Mouse (Mus musculus): ENCODE data around the gene D630003M21Rik.

D630003M21Rik gene

DNA sequence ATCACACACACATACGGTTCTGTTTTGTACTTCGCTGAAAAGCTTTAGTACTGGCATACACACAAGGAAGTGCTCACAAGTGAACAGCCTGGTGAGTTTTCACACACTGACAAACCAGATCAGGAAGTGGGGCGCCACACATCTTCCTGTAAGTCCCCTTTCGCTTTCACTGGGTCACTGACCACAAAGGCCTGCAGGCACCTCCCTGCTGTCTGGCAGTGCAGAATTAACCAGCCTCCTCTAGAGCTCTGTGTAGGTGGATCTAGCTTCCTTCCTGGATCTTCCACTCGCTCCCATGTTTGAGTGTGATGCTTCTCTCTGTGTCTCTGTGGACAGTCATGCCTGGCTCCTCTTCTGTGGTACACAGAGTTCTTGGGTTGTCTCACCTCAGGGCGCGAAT is 62.4 kb downstream of the D630003M21Rik start:
- DNase-seq (ENCODE audit: low read depth, low spot score), result no peak

GRCm38 (mm10) chr2:158165776-158166175 is 63.2 kb downstream of the D630003M21Rik start:
- DNase-seq (ENCODE audit: low read depth, low spot score), result no peak

- no peak for DNase-seq (ENCODE audit: low read depth, low spot score)
Observed at GRCm38 (mm10) chr2:158163034-158163433, 66.0 kb downstream of the D630003M21Rik start.

DNA sequence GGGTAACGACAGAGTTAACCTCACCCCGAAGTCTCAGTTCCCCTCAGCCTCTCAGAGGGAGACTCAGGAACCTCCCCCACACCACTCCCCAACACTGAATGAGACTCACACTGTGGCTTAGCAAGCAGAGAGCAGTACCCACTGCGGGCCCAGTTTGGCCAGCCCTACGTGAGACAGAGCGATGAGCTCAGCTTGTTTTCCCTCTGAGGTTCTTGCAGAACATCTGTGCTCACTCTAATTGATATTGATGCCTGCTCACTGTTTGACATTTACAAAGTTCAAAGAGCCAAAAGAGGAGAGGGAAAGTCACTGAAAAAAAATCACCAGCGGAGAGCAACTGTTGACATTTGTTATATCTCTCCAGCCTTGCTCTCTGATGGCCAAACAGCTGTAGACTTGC is 67.3 kb downstream of the D630003M21Rik start:
- no peak for DNase-seq (ENCODE audit: low read depth, low spot score)

GRCm38 (mm10) chr2:158159376-158160235 is 69.4 kb downstream of the D630003M21Rik start:
- no peak for DNase-seq (ENCODE audit: low read depth, low spot score)

DNA sequence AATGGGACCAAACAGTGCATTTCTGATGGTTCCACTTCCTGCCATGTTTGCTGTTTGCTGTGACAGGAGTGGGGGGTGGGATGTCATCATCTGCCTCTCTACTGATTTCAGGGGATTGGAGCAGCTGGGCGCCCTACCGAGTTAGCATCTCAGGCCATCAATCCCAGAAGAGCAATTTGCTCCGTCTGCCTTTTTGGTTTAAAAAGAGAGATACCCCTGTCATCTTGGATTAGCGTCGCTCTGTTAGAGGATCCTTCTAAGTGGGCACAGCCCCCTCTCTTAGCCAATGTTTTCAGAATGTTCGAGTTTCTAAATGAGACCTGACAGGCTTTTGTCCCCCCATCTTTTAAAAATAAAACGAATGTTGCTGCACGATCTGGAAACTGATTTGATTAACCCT is 71.4 kb downstream of the D630003M21Rik start:
- DNase-seq (ENCODE audit: low read depth, low spot score), result no peak

- no peak for DNase-seq (ENCODE audit: low read depth, low spot score)
Observed at GRCm38 (mm10) chr2:158156487-158156886, 72.5 kb downstream of the D630003M21Rik start.

GRCm38 (mm10) chr2:158155615-158156014 is 73.4 kb downstream of the D630003M21Rik start:
- no peak for DNase-seq (ENCODE audit: low read depth, low spot score)

GRCm38 (mm10) chr2:158155101-158155500 is 73.9 kb downstream of the D630003M21Rik start:
- DNase-seq (ENCODE audit: low read depth, low spot score), result no peak

DNA sequence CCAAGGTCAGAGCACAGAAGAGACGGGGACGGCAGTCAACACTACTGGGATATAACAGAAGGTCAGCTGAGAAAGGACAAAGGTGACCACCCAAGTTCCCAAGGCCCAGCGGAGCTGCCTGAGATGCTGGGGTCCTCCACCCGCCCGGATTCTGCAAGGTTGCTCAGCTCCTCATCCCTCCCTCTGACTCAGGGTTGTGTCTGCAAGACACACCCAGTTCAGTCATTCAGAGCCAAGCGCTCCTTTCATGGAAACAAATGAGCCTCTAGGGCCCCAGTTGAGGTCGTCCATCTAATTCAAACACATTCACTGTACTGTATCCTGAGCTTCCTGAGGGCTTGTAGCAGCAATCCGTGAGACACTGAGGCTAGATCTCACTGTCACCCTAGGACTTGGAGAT is 74.4 kb downstream of the D630003M21Rik start:
- no peak for DNase-seq (ENCODE audit: low read depth, low spot score)

DNA sequence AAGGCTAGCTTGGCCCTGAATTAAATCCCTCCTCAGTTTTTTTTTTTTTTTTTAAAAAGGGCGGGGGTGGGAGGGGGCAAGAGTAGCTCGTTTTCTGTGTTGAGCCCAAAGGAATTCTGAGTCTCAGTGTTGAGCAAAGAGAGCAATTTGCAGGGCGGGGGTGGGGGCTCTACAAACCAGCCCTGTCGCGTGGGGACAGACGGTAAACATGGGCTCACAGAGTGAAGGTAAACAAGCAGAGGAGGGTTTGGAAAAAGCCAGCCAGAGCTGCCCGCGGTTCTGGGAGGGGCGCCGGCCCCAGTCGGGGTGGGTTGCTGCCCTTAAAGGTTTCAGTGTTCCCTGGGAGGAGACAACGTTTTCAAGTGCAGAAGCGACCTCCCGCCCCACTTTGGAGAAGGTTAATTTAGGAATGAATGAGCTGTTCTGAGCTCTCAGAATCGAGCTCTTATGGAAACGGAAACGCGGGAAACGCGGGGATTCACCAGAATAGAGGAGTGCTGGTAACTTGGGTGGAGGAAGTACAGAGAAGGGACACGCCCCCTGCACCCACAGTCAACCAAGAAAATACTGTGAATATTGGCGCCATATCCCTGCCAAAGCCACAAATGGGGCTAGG is 75.2 kb downstream of the D630003M21Rik start:
- no peak for DNase-seq (ENCODE audit: low read depth, low spot score)

DNA sequence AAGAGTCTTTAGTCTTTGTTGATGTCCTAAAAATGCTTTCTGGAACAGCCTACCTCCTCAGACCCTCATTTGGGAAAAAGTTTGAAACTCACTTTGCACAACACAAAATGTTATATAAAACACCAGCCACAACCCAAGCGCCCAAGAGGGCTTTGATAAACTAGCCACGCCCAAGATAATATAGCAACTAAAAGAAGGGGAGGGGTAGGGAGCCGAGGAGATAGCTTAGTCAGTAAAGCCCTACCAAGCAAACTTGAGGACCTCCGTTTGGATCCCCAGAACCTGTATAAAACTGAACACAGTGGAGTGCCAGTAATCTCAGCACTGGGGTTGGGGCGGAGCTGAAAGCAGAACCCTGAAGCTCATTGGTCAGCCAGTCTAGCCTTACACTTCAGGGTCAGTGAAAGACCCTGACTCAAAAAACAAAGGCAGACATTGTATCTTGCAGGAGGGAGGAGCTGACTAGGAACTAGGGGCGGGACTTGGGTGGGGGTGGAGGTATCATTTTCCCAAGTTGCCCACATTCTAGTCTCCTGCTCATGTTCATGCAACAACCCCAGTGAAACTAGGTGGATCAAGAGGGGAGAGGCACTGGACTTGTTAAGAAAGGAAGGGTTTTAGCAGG is 76.2 kb downstream of the D630003M21Rik start:
- DNase-seq (ENCODE audit: low read depth, low spot score), result no peak

DNA sequence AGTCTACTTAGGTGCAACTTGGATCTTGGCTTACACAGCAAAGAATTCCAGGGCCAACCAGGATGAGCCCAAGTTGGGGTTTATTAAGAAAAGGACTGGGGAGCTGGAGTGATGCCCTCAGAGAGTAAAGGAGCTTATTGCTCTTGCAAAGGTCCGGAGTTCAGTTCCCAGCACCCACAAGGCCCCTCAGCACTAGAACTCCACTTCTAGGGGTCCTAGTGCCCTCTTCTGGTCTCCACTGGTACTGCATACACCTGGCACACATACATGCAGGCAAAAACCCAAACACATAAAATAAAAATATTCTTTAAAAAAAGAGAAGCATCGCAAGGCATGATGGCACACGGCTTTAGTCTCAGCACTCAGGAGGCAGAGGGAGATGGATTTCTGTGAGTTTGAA is 77.9 kb downstream of the D630003M21Rik start:
- DNase-seq (ENCODE audit: low read depth, low spot score), result no peak

DNA sequence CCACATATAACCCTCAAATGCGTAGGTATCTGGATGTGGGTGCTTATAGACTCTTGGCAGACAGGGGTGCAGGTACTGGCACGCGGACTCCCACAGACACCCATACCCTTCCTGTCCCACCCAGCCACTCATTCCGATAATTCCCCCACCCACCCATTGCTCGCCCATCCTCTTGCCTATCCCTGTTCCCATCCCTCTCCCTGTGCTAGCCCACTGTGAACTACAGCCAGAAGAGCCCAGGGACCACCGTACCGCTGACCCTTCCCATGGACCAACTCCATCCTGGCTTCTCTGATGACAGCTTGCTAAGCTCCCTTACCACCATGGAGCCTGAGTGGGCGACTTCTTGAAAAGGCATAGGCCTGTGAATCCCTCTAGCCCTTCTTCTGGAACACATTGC is 82.1 kb downstream of the D630003M21Rik start:
- no peak for DNase-seq (ENCODE audit: low read depth, low spot score)

GRCm38 (mm10) chr2:158146223-158146622 is 82.8 kb downstream of the D630003M21Rik start, which contains the start of gene Tgm2:
Tgm2 (minus strand) TSS chr2:158146436.
- no peak for DNase-seq (ENCODE audit: low read depth, low spot score)

DNA sequence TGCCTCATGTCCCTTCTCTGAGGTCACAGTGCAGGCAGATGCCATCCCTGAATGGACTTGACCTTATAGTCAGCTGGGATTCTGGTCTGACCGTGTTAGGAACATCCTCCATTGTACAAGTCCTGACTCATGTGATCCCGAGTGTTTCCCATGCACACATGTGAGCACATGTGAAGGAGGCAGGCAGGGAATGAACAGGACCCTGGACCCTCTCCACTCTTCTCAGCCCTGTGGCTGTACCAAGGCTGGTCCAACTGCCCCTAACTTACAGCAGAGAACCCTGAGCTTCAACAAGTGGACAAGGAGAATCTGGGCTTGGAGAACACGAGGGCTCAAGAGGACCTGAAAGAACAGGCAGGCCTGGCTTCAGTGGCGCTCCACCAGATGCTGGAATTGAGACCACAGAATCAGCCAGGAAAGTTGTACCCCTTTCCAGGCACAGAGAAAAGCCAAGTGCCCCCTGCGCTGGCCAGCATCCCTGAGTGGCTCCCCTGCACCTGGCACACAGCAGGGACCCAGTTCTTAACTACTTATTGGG is 83.4 kb downstream of the D630003M21Rik start:
- no peak for DNase-seq (ENCODE audit: low read depth, low spot score)

- no peak for DNase-seq (ENCODE audit: low read depth, low spot score)
Observed at GRCm38 (mm10) chr2:158144750-158145527, 84.1 kb downstream of the D630003M21Rik start.

DNA sequence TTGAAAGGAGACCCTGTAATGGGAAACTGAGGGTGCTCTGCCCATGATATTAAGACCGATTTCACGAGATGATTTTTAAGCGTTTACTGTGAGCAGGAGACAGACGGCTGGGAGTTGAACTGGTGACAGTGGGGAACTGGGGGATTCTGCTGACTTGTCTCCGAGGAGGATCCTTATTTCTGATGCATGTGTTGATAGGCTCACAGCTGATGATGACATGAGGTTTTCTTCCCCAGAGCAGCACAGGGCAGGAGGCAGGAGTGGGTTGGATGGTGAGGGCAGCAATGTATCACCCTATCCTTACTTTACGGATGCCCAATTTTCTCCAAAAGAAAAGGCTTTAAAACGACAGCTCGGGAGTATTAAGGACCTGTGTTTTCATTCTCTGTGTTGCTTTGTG is 84.8 kb downstream of the D630003M21Rik start:
- no peak for DNase-seq (ENCODE audit: low read depth, low spot score)

GRCm38 (mm10) chr2:158143816-158144215 is 85.2 kb downstream of the D630003M21Rik start:
- DNase-seq (ENCODE audit: low read depth, low spot score), result no peak

- DNase-seq (ENCODE audit: low read depth, low spot score), result no peak
Observed at GRCm38 (mm10) chr2:158142981-158143380, 86.0 kb downstream of the D630003M21Rik start.

- no peak for DNase-seq (ENCODE audit: low read depth, low spot score)
Observed at GRCm38 (mm10) chr2:158141690-158142440, 87.2 kb downstream of the D630003M21Rik start.
